Mouse (Mus musculus) layer of hippocampus, postnatal 14 days (tissue): ENCODE data around the gene Rnaset2a. TPM values are rescaled to one million over a fixed set of nuclear protein-coding genes. Genes with fewer than 3 reads are reported as not detected.
A peak's percentile ranks its signal among the peaks of the same experiment; 100 is the strongest.
"Not testable (repeated sequence)": the region's sequence is repeated elsewhere in the genome, so short reads cannot be mapped to it uniquely, and the experiment has no call there.

Source experiments
- DNase-seq, 2 experiments: peaks; one replicate each; pipeline ENCODE4 v3.0.0; 2021 to 2022; ENCODE audit warnings: low spot score in 2 of 2, mixed read lengths in 1 of 2
- total RNA-seq, 2 experiments: library from RNA; stranded (reverse); gene quantifications; 2 replicates each; pipeline ENCODE4 v1.2.3; 2021

Rnaset2a gene
- total RNA-seq, 2 experiments from 2014 or later, result 5.8 to 8.3 TPM

DNA sequence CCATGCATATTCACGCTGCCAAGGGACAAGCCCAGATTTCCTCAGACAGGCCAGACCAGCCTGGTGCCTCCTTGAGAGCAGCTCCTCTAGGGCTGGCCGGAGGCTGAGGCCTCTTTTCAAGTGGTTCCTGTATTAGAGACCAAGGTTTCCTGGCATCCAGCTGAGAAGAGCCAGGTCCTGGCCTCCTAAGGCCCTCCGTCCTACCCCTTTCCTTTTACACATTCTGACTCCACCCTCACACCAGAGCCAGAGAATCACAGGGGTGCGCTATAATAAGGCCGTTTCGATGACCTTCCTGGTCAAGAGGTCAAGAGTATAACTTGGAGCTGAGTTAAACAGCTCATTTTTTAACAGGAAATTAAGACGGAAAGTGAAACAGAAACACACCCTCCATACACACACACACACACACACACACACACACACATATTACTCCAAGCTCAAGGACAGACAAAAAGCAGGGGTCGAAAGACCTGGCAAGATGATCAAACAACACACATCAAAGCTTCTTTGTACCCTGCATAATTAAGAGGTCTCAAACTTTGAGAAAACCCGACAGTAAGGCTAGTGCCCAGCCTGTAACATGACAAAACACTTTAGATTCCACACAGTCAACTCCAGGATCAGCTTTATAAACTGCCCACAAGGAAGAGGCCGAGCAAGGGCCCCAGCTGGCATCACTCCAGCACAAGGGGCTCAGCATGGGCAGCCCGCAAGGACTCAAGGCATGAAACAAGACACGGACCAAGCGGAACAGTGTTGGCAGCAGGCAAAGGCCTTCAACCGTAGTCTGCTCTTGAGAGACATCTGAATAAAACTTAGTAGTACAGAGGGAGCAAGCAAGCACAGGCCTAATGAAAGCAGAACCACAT lies 3.9 kb downstream of the Rnaset2a start:
- not testable (repeated sequence) for DNase-seq

DNA sequence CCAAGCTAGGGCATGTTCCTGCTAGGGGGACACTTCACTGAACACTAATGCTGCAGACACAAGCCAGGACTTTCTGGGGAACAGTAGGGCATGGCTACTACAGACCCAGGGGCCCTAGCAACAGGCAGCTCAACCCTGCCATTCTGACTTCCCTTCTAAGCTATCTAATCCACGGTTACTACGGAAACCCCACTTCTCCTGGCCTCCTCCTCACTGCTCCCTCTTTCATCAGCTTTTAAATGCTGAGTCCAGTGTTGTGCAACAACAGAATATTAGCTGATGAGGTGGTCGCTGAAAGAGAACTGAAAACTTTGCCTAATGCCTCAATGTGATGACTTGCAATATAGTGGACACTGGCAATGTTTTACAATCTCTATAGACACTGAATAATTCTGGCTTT lies 7.7 kb downstream of the Rnaset2a start:
- DNase-seq, result not testable (repeated sequence)

DNA sequence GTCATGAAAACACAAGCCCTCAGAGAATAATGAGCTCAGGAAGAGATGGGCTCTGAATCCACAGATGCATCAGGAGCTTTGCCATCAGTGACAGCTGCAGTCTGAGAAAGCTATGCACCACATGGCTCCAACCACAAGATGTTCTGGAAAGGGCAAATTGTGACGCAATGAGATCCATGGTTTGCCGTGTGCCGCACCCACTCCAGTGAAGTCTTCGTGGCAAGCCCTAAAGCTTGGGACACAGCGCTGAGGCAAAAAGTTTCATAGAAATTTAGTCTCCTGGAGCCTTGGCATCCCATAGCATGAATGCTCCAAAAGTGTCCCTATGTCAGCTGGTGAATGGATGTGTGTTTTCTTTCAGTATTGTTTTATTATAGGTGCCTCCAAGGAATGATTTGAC lies 9.8 kb downstream of the Rnaset2a start:
- DNase-seq, result peak in 1 of 2 experiments; percentile 9

DNA sequence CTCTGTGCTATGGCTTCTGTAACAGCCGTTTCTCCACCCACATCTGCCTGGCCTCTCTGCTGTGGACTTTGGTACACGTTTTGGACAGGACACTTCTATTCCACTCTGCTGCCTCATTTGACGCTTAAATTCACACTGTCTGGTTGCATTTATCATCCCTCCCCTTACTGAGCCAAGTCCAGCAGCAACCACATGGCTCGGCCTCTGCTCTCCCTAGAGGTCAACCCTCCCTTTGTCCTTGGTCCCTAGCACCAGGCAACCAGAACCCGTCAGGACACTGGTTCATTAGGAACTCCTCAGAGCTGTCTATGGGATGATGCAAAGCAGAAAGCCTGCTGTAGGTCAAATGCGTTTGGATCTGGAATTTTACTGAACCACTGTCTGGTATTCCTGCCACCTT lies 17.0 kb downstream of the Rnaset2a start:
- not testable (repeated sequence) for DNase-seq

DNA sequence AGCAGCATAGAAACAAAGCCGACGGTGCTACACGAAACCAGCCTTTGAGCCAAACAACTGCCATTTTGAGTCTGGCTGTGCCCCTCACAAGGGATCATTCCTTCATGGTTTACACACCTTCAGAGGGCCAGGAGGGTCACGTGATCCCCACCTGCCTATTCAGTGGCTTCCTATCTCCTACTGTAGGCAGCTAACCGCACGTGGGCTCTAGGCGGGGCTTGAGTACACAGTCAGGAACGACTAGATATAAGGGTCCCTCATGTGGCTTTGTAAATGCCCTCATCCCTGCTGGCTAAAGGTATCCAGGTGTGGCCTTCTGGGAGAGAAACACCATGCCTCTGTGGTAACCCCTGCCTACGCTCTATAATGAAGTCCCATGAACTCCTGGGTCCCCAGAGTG lies 18.3 kb downstream of the Rnaset2a start:
- DNase-seq, result not testable (repeated sequence)

DNA sequence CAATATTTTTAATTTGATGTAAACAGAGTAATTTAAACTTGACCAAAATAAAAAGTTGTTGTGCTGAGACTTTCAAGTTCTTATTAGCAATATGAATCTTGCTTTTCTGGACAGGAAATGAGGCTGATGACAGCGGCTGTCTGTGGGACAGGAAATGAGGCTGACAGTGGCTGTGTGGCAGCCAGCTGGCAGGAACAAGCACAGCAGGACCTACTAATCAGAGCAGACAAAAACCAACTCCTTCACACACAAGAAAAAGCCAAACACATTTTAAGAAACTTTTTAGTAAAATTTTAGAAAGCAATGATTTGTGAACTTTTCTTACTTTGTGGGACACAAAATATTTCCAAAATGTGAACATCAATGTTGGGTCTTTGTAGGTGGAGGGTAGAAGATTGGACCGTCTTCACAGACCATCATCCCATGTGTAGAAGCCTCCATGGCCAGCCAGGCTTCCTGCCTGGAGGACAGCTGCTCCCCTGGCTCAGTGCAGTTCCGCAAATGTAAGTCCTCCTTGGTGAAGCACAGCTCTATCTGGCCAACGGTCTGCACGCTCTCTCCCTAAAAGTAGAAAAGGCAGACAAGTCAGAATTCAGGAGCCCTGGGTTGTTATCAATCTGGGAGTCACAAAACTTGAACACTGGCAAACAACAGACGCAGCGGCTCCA lies 19.4 kb downstream of the Rnaset2a start:
- not testable (repeated sequence) for DNase-seq

DNA sequence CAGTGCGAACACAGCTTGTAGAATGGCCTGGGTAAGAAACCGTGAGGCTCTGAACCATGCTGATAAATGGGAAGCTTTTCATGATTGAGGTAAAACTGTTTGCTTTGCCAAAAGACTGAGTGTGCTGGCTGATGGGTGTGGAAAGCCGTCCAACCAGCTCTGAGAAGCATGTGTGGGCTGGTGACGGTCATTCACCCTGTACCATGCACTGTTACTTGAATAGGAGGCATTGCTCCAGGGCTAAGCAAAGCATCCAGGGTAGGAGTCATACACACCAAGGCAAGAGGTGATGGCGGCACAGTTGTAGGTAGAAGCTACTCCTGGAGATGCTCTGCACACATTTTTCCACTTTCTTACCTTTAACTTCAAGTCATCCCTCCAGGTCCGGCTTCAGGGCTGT lies 23.3 kb downstream of the Rnaset2a start:
- DNase-seq, result not testable (repeated sequence)

DNA sequence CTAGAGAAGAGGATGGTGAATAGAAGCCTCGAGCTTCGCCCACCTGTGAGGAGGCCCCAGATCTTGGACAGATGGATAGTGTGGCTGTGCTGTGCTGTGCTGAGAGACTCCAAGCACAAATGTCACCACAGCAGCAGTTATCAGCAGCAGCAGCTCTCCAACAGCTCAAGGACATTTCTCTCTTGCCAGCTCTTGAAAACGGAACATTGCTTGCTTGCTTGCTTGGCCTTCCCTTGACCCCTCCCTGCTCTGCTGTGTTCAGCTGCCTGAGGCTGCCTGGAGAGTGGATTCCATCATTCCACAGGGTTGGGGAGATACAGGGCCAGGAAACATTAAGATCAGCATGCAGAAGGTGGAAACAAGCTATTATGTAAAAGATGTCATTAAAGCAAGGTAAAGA lies 24.9 kb downstream of the Rnaset2a start:
- DNase-seq, result not testable (repeated sequence)

DNA sequence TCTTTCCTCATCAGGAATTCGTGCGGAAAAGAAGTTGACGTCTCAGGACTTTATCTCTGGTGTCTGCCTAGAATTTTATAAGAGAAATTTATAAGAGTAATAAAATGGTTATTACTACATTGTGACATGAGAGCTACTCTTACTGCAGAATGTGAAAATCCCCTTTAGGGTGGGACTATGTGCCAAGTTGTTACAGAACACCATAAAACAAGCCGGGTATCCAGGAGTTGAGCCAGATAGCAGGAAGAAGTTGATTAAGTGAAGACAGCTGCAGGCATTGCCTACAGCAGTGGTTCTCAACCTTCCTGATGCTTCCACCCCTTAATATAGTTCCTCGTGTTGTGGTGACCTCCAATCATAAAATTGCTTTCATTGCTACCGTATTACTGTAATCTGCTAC lies 31.0 kb downstream of the Rnaset2a start:
- DNase-seq, result not testable (repeated sequence)

DNA sequence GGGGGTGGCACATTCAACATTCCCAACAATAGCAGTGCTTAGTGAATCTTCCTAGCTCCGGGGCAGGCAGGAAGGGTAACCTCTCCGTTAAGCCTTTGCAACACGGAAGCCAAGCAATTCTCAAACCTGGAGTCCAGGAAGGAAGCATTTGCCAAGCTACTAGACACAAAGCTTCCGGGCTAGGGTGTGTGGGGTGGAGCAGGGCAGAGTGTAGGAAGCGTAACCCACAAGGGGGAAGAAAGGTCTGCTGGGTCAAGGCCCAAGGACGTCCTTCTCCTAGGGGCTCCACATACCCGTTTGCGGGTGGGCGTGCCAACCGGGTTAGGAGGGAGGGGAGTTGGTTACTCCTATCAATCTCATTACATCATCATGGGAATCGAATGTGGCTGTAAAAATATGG lies 31.5 kb downstream of the Rnaset2a start:
- DNase-seq, result not testable (repeated sequence)

DNA sequence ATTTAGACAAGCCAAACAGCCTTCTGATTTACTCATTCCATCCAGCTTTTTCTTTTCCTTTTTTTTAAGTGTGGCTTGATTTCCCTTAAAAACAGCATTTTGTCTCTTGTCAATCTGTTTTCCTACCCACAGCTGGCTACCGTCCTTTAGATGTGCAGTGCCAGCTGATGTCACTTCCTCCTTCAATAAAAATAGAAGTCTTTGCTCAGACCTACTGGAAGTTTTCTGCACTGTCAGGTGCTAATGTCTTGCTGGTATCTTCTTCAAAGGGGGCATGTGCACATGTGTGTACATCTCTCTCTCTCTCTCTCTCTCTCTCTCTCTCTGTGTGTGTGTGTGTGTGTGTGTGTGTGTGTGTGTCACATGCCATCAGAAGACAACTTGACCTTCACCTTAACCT lies 35.7 kb downstream of the Rnaset2a start:
- DNase-seq, result not testable (repeated sequence)

DNA sequence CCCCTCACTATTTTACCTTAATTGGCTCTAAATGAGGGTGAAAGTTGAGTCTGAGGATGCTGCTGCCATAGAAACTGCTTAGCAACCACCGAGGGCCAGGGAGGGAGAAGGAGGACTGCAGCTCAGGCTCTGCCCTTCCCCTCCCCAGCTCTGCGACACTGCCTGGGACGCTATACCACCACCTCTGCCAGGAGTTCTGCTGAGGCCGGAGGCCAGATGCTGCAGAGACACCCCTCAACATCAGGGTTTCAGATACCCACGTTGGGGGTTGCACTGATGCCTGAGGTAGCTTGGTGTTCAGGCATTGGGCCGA lies 46.6 kb downstream of the Rnaset2a start:
- not testable (repeated sequence) for DNase-seq

DNA sequence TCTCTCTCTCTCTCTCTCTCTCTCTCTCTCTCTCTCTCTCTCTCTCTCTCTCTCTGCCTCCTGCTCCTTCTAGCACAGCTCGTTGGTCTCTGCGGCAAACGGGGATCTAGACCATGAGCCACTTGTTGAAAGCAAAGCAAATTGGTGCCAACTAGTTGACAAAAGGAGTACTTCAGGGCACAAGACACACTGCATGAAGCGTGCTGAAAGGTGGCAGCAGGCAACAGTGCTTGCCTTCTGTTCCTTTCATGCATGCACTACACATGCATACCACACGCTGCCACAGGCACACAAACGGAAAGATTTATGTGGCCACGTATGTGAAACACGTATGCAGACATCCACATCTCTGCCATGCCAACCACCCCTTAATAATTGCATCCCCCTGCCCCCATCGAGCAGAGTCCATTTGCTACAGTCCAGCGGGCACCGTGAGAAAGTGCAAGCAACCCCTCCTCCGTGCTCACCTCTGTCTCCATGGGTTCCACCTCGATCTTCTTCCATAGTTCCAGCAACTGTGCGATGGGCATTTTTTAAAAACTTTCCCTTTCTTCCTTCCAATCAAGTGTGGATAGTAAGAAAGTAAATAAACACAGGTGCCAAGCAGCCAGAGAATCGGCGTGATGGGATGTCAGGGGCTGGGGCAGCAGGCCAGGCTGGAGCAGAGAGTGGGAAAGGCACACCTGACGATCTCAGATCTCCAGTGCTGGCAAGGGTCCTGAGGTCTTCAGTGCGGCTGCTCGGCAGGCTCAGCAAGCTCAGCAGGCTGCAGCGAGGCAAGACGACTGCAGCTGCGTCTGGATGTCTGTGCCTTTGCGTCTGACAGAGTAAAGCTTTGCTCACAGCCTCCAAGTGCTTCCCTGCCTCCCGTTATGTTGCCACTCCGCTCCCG lies 47.2 kb downstream of the Rnaset2a start:
- not testable (repeated sequence) for DNase-seq

DNA sequence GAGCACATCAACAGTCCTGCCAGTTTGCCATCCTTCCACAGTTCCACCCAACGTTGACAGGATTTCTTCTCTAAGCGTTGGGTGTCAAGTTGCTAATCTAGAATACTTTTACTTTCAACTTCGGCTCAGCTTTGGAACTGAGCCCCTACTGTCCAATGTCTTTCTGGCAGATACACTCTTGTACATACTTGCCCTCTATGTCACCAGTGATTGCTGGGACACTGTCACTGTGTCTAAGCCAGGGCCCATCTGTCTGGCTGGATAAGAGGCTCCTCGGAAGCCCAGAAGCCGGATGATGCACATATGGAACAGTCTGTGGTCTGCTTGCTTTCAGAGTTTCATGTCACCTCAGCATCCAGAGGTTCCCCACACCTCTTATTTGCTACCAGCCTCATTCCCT lies 51.7 kb downstream of the Rnaset2a start:
- not testable (repeated sequence) for DNase-seq

DNA sequence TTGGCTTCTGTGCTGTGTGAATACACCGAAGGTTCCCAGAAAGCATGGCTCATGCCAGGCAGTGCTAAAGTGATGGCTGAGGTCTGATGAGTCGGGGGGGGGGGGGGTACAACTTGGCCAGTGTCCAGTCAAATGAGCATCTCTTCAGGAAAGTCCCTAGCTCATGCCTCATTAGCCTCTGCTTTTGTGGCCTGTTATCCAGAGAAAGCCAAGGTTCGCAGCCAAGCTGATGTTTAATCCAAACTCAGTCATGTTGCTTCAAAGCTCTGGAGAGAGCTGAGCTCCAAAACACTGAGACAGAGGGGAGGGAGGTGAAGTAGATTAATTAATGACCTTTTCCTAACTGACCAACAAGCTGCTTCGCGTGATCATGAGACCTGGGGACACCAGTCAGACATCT lies 52.2 kb downstream of the Rnaset2a start:
- DNase-seq, result not testable (repeated sequence)

DNA sequence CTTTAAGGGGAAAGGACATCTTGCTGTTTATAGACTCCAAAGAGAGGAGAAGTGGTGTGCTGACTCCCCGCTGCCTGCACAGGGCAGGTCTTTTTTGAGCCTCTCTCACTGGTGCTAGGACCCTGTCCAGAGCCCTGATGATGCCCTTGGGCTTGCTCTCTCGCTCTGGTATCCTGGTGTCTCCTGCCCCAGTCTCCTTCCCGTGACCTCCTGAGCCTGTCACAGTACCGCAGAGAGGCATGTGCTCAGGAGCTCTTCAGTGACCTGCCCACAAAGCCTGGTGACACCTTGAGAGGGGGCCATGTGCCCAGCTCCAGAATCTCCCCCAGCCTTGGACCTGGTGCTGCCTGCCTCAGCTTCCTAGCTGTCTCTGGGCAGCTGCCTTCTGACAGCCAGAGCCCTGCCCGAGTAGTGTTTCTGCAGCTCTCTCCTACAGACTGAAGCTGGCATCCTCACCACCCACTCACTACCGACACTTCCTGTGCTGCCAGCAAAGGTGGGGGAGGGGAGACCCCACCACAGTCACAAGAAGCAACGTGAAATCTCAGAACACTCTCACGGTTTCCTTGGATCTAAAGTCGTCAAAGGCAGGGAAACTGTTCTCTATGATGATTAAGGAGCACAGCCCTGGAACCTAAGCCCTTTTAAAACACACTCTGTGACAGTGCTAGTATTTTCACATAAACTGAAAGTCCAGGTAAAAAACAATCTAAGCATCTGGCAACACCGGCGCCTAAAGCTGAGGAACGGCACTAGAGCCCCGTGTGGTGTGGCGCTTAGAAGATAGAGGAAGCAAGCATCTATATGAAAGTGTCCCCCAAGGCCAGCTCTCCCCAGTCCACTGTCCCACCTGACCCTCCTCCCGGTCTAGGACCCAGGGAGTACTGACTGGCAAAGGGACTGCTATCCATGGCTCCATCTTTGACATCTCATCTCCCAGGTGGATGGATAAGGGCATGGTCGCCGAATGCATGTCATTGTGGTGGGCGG lies 55.1 kb downstream of the Rnaset2a start:
- DNase-seq, result not testable (repeated sequence)

DNA sequence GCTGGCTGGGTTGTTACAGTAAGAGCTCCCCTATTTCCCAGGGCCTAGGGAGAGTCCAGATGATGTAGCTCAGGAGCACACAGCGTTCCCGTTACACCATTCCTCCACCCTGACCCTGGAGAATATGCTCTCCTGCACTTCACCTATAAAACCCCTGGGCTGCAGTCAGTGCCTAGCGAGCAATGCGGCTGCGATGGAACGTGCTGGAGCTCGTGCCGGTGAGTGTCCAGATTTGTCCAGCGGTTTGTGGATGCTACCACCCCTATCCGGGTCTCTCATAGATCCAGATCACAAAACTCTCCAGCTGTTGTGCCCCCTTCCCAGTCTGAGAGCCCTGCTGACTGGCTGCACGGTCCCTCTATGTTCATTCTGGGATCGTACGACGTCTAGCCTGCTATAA lies 56.6 kb downstream of the Rnaset2a start:
- DNase-seq, result not testable (repeated sequence)

DNA sequence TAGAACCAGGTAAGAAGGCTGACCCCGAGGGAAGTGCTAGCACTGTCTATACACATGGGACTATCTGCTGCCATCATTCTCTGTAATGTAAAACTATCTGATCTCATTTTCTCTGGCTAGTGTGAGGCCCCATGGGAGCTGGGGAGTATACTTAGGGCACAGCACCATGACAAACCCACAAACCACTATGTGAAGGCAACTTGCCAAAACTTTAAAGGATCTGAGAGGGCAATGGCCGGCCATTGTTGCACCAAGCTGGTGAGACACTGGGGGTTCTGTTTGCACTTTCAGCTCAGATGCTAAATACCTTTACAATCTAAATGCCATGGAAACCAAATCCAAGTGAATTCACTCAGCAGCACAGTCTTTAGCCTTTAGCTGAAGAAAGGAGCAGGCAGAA lies 78.0 kb downstream of the Rnaset2a start:
- DNase-seq, result not testable (repeated sequence)
